Mouse (Mus musculus): ENCODE measurements at regions not wholly inside any gene's neighbourhood (a gene's known extent, or its start where the extent isn't known, plus 50 kb on each side); places are given as distances from the start of the nearest gene placed in this dataset.

- no peaks in the 10 kb centered on the region for H3K27me3 ChIP-seq (replicated peaks; ENCODE audit: control insufficient read depth, insufficient read depth, low read length)
- no peak overlapping the region for H3K4me3 ChIP-seq (ENCODE audit: low read depth, low read length)
- no peak overlapping the region for H3K27ac ChIP-seq (replicated peaks; ENCODE audit: low read depth, low read length)
- H3K9me3 ChIP-seq (ENCODE audit: control insufficient read depth, low read length), result no peaks in the 10 kb centered on the region
- H3K9ac ChIP-seq (ENCODE audit: low read depth, low read length), result no peak overlapping the region
- ATAC-seq (ENCODE audit: low read depth), result no peak
- H3K4me1 ChIP-seq (ENCODE audit: control insufficient read depth, insufficient read depth, low read length), result peaks cover 5% of the 10 kb centered on the region; the same call in 1 of the 2 replicates
- H3K36me3 ChIP-seq (ENCODE audit: control insufficient read depth, insufficient read depth, low read length), result no peaks in the 10 kb centered on the region
- DNase-seq (ENCODE audit: low spot score), result no peak
- no peak overlapping the region for H3K4me2 ChIP-seq (ENCODE audit: low read depth, low read length)
Measured at GRCm38 (mm10) chr4:95180999-95181398, 129.0 kb upstream of the Jun start.

- H3K4me1 ChIP-seq (ENCODE audit: control insufficient read depth, insufficient read depth, low read length), result peaks cover 5% of the 10 kb centered on the region; the same call in 1 of the 2 replicates
- DNase-seq (ENCODE audit: low spot score) (no peak), ATAC-seq (ENCODE audit: low read depth) (no peak)
- H3K27ac ChIP-seq (replicated peaks; ENCODE audit: low read depth, low read length), result no peak overlapping the region
- no peaks in the 10 kb centered on the region for H3K36me3 ChIP-seq (ENCODE audit: control insufficient read depth, insufficient read depth, low read length)
- no peak overlapping the region for H3K4me3 ChIP-seq (ENCODE audit: low read depth, low read length)
- no peaks in the 10 kb centered on the region for H3K9me3 ChIP-seq (ENCODE audit: control insufficient read depth, low read length)
- H3K9ac ChIP-seq (ENCODE audit: low read depth, low read length), result no peak overlapping the region
- 71% methylated on average over 4 of the region's 4 CpGs for WGBS
- H3K4me2 ChIP-seq (ENCODE audit: low read depth, low read length), result no peak overlapping the region
- no peaks in the 10 kb centered on the region for H3K27me3 ChIP-seq (replicated peaks; ENCODE audit: control insufficient read depth, insufficient read depth, low read length)
Measured at GRCm38 (mm10) chr4:95184180-95184579, 132.2 kb upstream of the Jun start.

GRCm38 (mm10) chr4:95185113-95185915, 133.3 kb upstream of the Jun start:
- no peaks in the 10 kb centered on the region for H3K27me3 ChIP-seq (replicated peaks; ENCODE audit: control insufficient read depth, insufficient read depth, low read length)
- H3K4me1 ChIP-seq (ENCODE audit: control insufficient read depth, insufficient read depth, low read length), result peaks cover 5% of the 10 kb centered on the region; the same call in 1 of the 2 replicates
- H3K9me3 ChIP-seq (ENCODE audit: control insufficient read depth, low read length), result no peaks in the 10 kb centered on the region
- H3K4me3 ChIP-seq (ENCODE audit: low read depth, low read length), result no peak overlapping the region
- WGBS, result 45% methylated on average over 14 of the region's 14 CpGs
- DNase-seq (ENCODE audit: low spot score) (peak; percentile 83), ATAC-seq (ENCODE audit: low read depth) (peak; percentile 83)
- H3K27ac ChIP-seq (replicated peaks; ENCODE audit: low read depth, low read length), result no peak overlapping the region
- no peak overlapping the region for H3K9ac ChIP-seq (ENCODE audit: low read depth, low read length)
- H3K36me3 ChIP-seq (ENCODE audit: control insufficient read depth, insufficient read depth, low read length), result no peaks in the 10 kb centered on the region
- H3K4me2 ChIP-seq (ENCODE audit: low read depth, low read length), result no peak overlapping the region

- Histone ChIP-seq H3K9ac (ENCODE audit: low read depth, low read length) (no peak overlapping the region), H3K27ac (replicated peaks; ENCODE audit: low read depth, low read length) (no peak overlapping the region), H3K4me1 (ENCODE audit: control insufficient read depth, insufficient read depth, low read length) (peaks cover 5% of the 10 kb centered on the region; the same call in 1 of the 2 replicates), H3K36me3 (ENCODE audit: control insufficient read depth, insufficient read depth, low read length) (no peaks in the 10 kb centered on the region), H3K4me2 (ENCODE audit: low read depth, low read length) (no peak overlapping the region), H3K4me3 (ENCODE audit: low read depth, low read length) (no peak overlapping the region), H3K9me3 (ENCODE audit: control insufficient read depth, low read length) (no peaks in the 10 kb centered on the region), H3K27me3 (replicated peaks; ENCODE audit: control insufficient read depth, insufficient read depth, low read length) (no peaks in the 10 kb centered on the region)
- peak; percentile 27 for ATAC-seq (ENCODE audit: low read depth)
- DNase-seq (ENCODE audit: low spot score), result no peak
- WGBS, result 81% methylated on average over 3 of the region's 3 CpGs
Measured at GRCm38 (mm10) chr4:95185916-95186200, 133.8 kb upstream of the Jun start.

GRCm38 (mm10) chr4:95188107-95188506, 136.1 kb upstream of the Jun start:
- Histone ChIP-seq H3K4me2 (ENCODE audit: low read depth, low read length) (no peak overlapping the region), H3K27me3 (replicated peaks; ENCODE audit: control insufficient read depth, insufficient read depth, low read length) (no peaks in the 10 kb centered on the region), H3K9ac (ENCODE audit: low read depth, low read length) (no peak overlapping the region), H3K9me3 (ENCODE audit: control insufficient read depth, low read length) (no peaks in the 10 kb centered on the region), H3K27ac (replicated peaks; ENCODE audit: low read depth, low read length) (no peak overlapping the region), H3K4me3 (ENCODE audit: low read depth, low read length) (no peak overlapping the region), H3K36me3 (ENCODE audit: control insufficient read depth, insufficient read depth, low read length) (no peaks in the 10 kb centered on the region), H3K4me1 (ENCODE audit: control insufficient read depth, insufficient read depth, low read length) (peaks cover 5% of the 10 kb centered on the region; the same call in 1 of the 2 replicates)
- ATAC-seq (ENCODE audit: low read depth) (no peak), DNase-seq (ENCODE audit: low spot score) (no peak)
- 73% methylated on average over 3 of the region's 3 CpGs for WGBS

GRCm38 (mm10) chr4:95191654-95192406, 139.8 kb upstream of the Jun start:
- ATAC-seq (ENCODE audit: low read depth) (no peak), DNase-seq (ENCODE audit: low spot score) (no peak)
- H3K4me1 ChIP-seq (ENCODE audit: control insufficient read depth, insufficient read depth, low read length), result no peaks in the 10 kb centered on the region
- no peak overlapping the region for H3K9ac ChIP-seq (ENCODE audit: low read depth, low read length)
- H3K27me3 ChIP-seq (replicated peaks; ENCODE audit: control insufficient read depth, insufficient read depth, low read length), result no peaks in the 10 kb centered on the region
- no peak overlapping the region for H3K27ac ChIP-seq (replicated peaks; ENCODE audit: low read depth, low read length)
- no peaks in the 10 kb centered on the region for H3K9me3 ChIP-seq (ENCODE audit: control insufficient read depth, low read length)
- 81% methylated on average over 7 of the region's 7 CpGs for WGBS
- no peaks in the 10 kb centered on the region for H3K36me3 ChIP-seq (ENCODE audit: control insufficient read depth, insufficient read depth, low read length)
- H3K4me3 ChIP-seq (ENCODE audit: low read depth, low read length), result no peak overlapping the region
- no peak overlapping the region for H3K4me2 ChIP-seq (ENCODE audit: low read depth, low read length)

- Histone ChIP-seq H3K36me3 (ENCODE audit: control insufficient read depth, insufficient read depth, low read length) (no peaks in the 10 kb centered on the region), H3K9ac (ENCODE audit: low read depth, low read length) (no peak overlapping the region), H3K9me3 (ENCODE audit: control insufficient read depth, low read length) (no peaks in the 10 kb centered on the region), H3K4me1 (ENCODE audit: control insufficient read depth, insufficient read depth, low read length) (no peaks in the 10 kb centered on the region), H3K27me3 (replicated peaks; ENCODE audit: control insufficient read depth, insufficient read depth, low read length) (no peaks in the 10 kb centered on the region), H3K4me2 (ENCODE audit: low read depth, low read length) (no peak overlapping the region), H3K27ac (replicated peaks; ENCODE audit: low read depth, low read length) (no peak overlapping the region), H3K4me3 (ENCODE audit: low read depth, low read length) (no peak overlapping the region)
- ATAC-seq (ENCODE audit: low read depth) (no peak), DNase-seq (ENCODE audit: low spot score) (no peak)
Measured at GRCm38 (mm10) chr4:95192562-95192961, 140.5 kb upstream of the Jun start.

GRCm38 (mm10) chr4:95193028-95193427, 141.0 kb upstream of the Jun start:
- H3K4me1 ChIP-seq (ENCODE audit: control insufficient read depth, insufficient read depth, low read length), result no peaks in the 10 kb centered on the region
- ATAC-seq (ENCODE audit: low read depth) (0 out of 2 replicates have a peak, but pooled peaks have one; percentile 33), DNase-seq (ENCODE audit: low spot score) (peak; percentile 67)
- H3K36me3 ChIP-seq (ENCODE audit: control insufficient read depth, insufficient read depth, low read length), result no peaks in the 10 kb centered on the region
- no peaks in the 10 kb centered on the region for H3K9me3 ChIP-seq (ENCODE audit: control insufficient read depth, low read length)
- no peak overlapping the region for H3K4me3 ChIP-seq (ENCODE audit: low read depth, low read length)
- no peak overlapping the region for H3K9ac ChIP-seq (ENCODE audit: low read depth, low read length)
- H3K4me2 ChIP-seq (ENCODE audit: low read depth, low read length), result no peak overlapping the region
- H3K27me3 ChIP-seq (replicated peaks; ENCODE audit: control insufficient read depth, insufficient read depth, low read length), result no peaks in the 10 kb centered on the region
- no peak overlapping the region for H3K27ac ChIP-seq (replicated peaks; ENCODE audit: low read depth, low read length)
- 41% methylated on average over 4 of the region's 4 CpGs for WGBS

- Histone ChIP-seq H3K27ac (replicated peaks; ENCODE audit: low read depth, low read length) (no peak overlapping the region), H3K9me3 (ENCODE audit: control insufficient read depth, low read length) (no peaks in the 10 kb centered on the region)
- 86% methylated on average over 4 of the region's 4 CpGs for WGBS
Measured at GRCm38 (mm10) chr4:95193473-95193872, 141.5 kb upstream of the Jun start.

More at GRCm38 (mm10) chr4:95193473-95193872, 141.5 kb upstream of the Jun start:
- no peaks in the 10 kb centered on the region for H3K27me3 ChIP-seq (replicated peaks; ENCODE audit: control insufficient read depth, insufficient read depth, low read length)
- no peaks in the 10 kb centered on the region for H3K4me1 ChIP-seq (ENCODE audit: control insufficient read depth, insufficient read depth, low read length)
- H3K36me3 ChIP-seq (ENCODE audit: control insufficient read depth, insufficient read depth, low read length), result no peaks in the 10 kb centered on the region
- no peak for DNase-seq (ENCODE audit: low spot score)
- H3K4me2 ChIP-seq (ENCODE audit: low read depth, low read length), result no peak overlapping the region
- no peak overlapping the region for H3K4me3 ChIP-seq (ENCODE audit: low read depth, low read length)
- H3K9ac ChIP-seq (ENCODE audit: low read depth, low read length), result no peak overlapping the region
- no peak for ATAC-seq (ENCODE audit: low read depth)

All from embryonic facial prominence, embryonic 14.5 days (tissue).